Mouse (Mus musculus) CH12.LX (cell line): ENCODE data around the gene Limk2. TPM values are rescaled to one million over a fixed set of nuclear protein-coding genes. Genes with fewer than 3 reads are reported as not detected.

Experiments used
- DNase-seq: peaks from one replicate; pipeline ENCODE4 v3.0.0-alpha.2; 2013; ENCODE audit errors: extremely low read depth
- H3K27ac ChIP-seq: 2 replicates; pipeline ENCODE4 v1.5.1; 2012; ENCODE audit warnings: low read depth, mild to moderate bottlenecking, control low read depth, moderate library complexity; ENCODE audit not compliant: insufficient read depth
- H3K27me3 ChIP-seq: replicated peaks from 2 replicates; pipeline ENCODE3; 2012; ENCODE audit warnings: inconsistent platforms
- H3K36me3 ChIP-seq, 2 experiments: replicated peaks in 1 of 2; 2 replicates each; pipeline versions ENCODE3 to v1.6.1; 2012; ENCODE audit warnings: inconsistent platforms in 1 of 2, low read length in 1 of 2, mild to moderate bottlenecking in 1 of 2, mixed read lengths in 1 of 2, moderate library complexity in 1 of 2; ENCODE audit not compliant: control insufficient read depth in 1 of 2, insufficient read depth in 1 of 2
- H3K4me1 ChIP-seq, 2 experiments: 2 replicates each; pipeline ENCODE4 v1.6.1; 2012; ENCODE audit warnings: inconsistent platforms in 1 of 2, moderate library complexity in 1 of 2; ENCODE audit not compliant: insufficient read depth in 2 of 2, control insufficient read depth in 1 of 2
- H3K4me2 ChIP-seq: 2 replicates; pipeline ENCODE4 v1.6.1; 2012; ENCODE audit warnings: low read depth, mild to moderate bottlenecking, control low read depth; ENCODE audit not compliant: poor library complexity, insufficient read depth, severe bottlenecking
- H3K4me3 ChIP-seq, 3 experiments: fragments of 150-350 bp in 1 of 3; sonication (generic) in 1 of 3; replicated peaks in 1 of 3; 2 replicates each; pipeline versions ENCODE3 to v1.5.1; 2011 to 2012; ENCODE audit warnings: low read depth in 2 of 3, low read length in 2 of 3, mild to moderate bottlenecking in 2 of 3, moderate library complexity in 2 of 3, control low read depth in 1 of 3, improper control_type of control experiment in 1 of 3, inconsistent platforms in 1 of 3, mixed read lengths in 1 of 3; ENCODE audit not compliant: poor library complexity in 1 of 3
- H3K79me2 ChIP-seq: replicated peaks from 2 replicates; pipeline ENCODE4 v1.6.1; 2012; ENCODE audit warnings: mild to moderate bottlenecking, moderate library complexity; ENCODE audit not compliant: control insufficient read depth, poor library complexity, insufficient read depth, severe bottlenecking; ENCODE audit errors: extremely low read depth
- H3K9ac ChIP-seq: 2 replicates; pipeline ENCODE4 v1.6.1; 2012; ENCODE audit warnings: low read depth, mild to moderate bottlenecking, control low read depth, moderate library complexity; ENCODE audit not compliant: insufficient read depth
- H3K9me3 ChIP-seq: replicated peaks from 2 replicates; pipeline ENCODE3; 2012; ENCODE audit warnings: low read length, inconsistent platforms, mixed read lengths
- BHLHE40 ChIP-seq: IDR thresholded peaks from 2 replicates; pipeline ENCODE4 v1.6.1; 2011; ENCODE audit warnings: mild to moderate bottlenecking, low read depth, low read length, improper control_type of control experiment
- CHD2 ChIP-seq: IDR thresholded peaks from 2 replicates; pipeline ENCODE4 v1.6.1; 2011; ENCODE audit warnings: low read length, improper control_type of control experiment
- CTCF ChIP-seq, 2 experiments: IDR thresholded peaks in 1 of 2; conservative IDR thresholded peaks in 1 of 2; 2 replicates each; pipeline ENCODE4 v1.5.1; 2011 to 2012; ENCODE audit warnings: low read depth in 2 of 2, low read length in 2 of 2, improper control_type of control experiment in 1 of 2, inconsistent platforms in 1 of 2, mild to moderate bottlenecking in 1 of 2, moderate library complexity in 1 of 2
- ELF1 ChIP-seq: IDR thresholded peaks from 2 replicates; pipeline ENCODE4 v1.6.1; 2014; ENCODE audit warnings: low read depth, mild to moderate bottlenecking, inconsistent platforms, low read length, improper control_type of control experiment
- ETS1 ChIP-seq: conservative IDR thresholded peaks from 2 replicates; pipeline ENCODE4 v1.6.1; 2012; ENCODE audit warnings: low read depth, mild to moderate bottlenecking, inconsistent platforms, low read length, improper control_type of control experiment, moderate library complexity
- HCFC1 ChIP-seq: IDR thresholded peaks from 2 replicates; pipeline ENCODE4 v1.6.1; 2012; ENCODE audit warnings: low read depth, mild to moderate bottlenecking, inconsistent platforms, low read length, improper control_type of control experiment
- JUN ChIP-seq: IDR thresholded peaks from 2 replicates; pipeline ENCODE4 v1.6.1; 2011; ENCODE audit warnings: low read depth, mild to moderate bottlenecking, low read length, improper control_type of control experiment, moderate library complexity; ENCODE audit not compliant: insufficient read depth
- KAT2A ChIP-seq: IDR thresholded peaks from 2 replicates; pipeline ENCODE4 v1.6.1; 2012; ENCODE audit warnings: low read length, improper control_type of control experiment, inconsistent platforms; ENCODE audit not compliant: insufficient replicate concordance
- PAX5 ChIP-seq: IDR thresholded peaks from 2 replicates; pipeline ENCODE4 v1.6.1; 2012; ENCODE audit warnings: low read length, inconsistent platforms, mixed read lengths
- RAD21 ChIP-seq: IDR thresholded peaks from 2 replicates; pipeline ENCODE4 v1.6.1; 2011; ENCODE audit warnings: low read depth, mild to moderate bottlenecking, low read length, improper control_type of control experiment, moderate library complexity
- SMC3 ChIP-seq: IDR thresholded peaks from 2 replicates; pipeline ENCODE4 v1.6.1; 2011; ENCODE audit warnings: low read depth, low read length, improper control_type of control experiment
- TCF12 ChIP-seq: IDR thresholded peaks from 2 replicates; pipeline ENCODE4 v1.6.1; 2014; ENCODE audit warnings: low read depth, mild to moderate bottlenecking, inconsistent platforms, low read length, improper control_type of control experiment
- USF2 ChIP-seq: conservative IDR thresholded peaks from 2 replicates; pipeline ENCODE4 v1.6.1; 2011; ENCODE audit warnings: low read depth, low read length, improper control_type of control experiment
- ZKSCAN1 ChIP-seq: IDR thresholded peaks from 2 replicates; pipeline ENCODE4 v1.6.1; 2012; ENCODE audit warnings: low read depth, inconsistent platforms, low read length, improper control_type of control experiment, borderline replicate concordance
- ZNF384 ChIP-seq: IDR thresholded peaks from 2 replicates; pipeline ENCODE4 v1.6.1; 2012; ENCODE audit warnings: low read depth, low read length, improper control_type of control experiment, inconsistent platforms
- dilution Hi-C: fragments of 300-500 bp; cut with MboI; formaldehyde crosslinking; loops from 2 replicates; pipeline ENCODE4 v1.14.3; 2020; ENCODE audit warnings: low sequenced_read_pairs; ENCODE audit not compliant: extremely low pct_unique_long_range_greater_than_20kb, extremely low pct_ligation_motif_present
- in situ Hi-C: fragments of 300-500 bp; cut with MboI; formaldehyde crosslinking; loops from 3 replicates; pipeline ENCODE4 v1.14.3; 2019; ENCODE audit warnings: low sequenced_read_pairs, low pct_ligation_motif_present, low pct_unique_long_range_greater_than_20kb, mixed read lengths
- polyA plus RNA-seq: library from polyadenylated mRNA; unstranded; fragments of >175 nt; gene quantifications from 2 replicates; pipeline ENCODE4 v1.2.1, GENCODE M21; 2012; ENCODE audit warnings: low read depth; ENCODE audit not compliant: insufficient read length
- total RNA-seq, 2 experiments: library from RNA; depleted of rRNA; stranded (reverse); fragments of 300-350 nt in 1 of 2; fragments of >200 nt in 1 of 2; gene quantifications; 2 replicates each; pipeline ENCODE4 v1.2.3; 2012 to 2014

Limk2 gene
- total and polyA plus RNA-seq, 3 experiments, result 41.5 to 64.0 (median 46.1) TPM

- no peak overlapping the region for H3K27ac ChIP-seq
- dilution Hi-C loops (no loop called here), in situ Hi-C loops (no loop called here)
- peak; percentile 61 for DNase-seq
- H3K9ac ChIP-seq, result no peak overlapping the region
- H3K4me2 ChIP-seq, result no peak overlapping the region
- no peaks in the 10 kb centered on the region for H3K79me2 ChIP-seq
- H3K4me1 ChIP-seq, result peaks cover 0 to 39% of the 10 kb centered on the region in 2 experiments; a peak in 2 of 4 replicates
- no peaks in the 10 kb centered on the region for H3K27me3 ChIP-seq
- no peak overlapping the region for H3K4me3 ChIP-seq
- TF ChIP-seq JUN (no peak), RAD21 (peak; percentile 58), CTCF (conservative IDR thresholded peaks at IDR 0.05 in 1 of 2, IDR thresholded peaks at IDR 0.05 in 1 of 2; ENCODE audit: low read depth in 2 of 2, low read length in 2 of 2) (peak; percentile 72 to 75), ZNF384 (0 out of 2 replicates have a peak, but pooled peaks have one; percentile 8), PAX5 (no peak), HCFC1 (no peak), ELF1 (no peak), SMC3 (peak; percentile 62), BHLHE40 (0 out of 2 replicates have a peak, but pooled peaks have one; percentile 6)
- H3K9me3 ChIP-seq, result peaks cover 3% of the 10 kb centered on the region
- H3K36me3 ChIP-seq, result peaks cover 11 to 54% of the 10 kb centered on the region in 2 experiments
These were observed 94.8 kb downstream of the Limk2 start for GRCm38 (mm10) chr11:3314148-3314547.

- DNase-seq, result no peak
- in situ Hi-C loops, result no loop called here
- peaks cover 0 to 47% of the 10 kb centered on the region in 2 experiments; a peak in 2 of 4 replicates for H3K4me1 ChIP-seq
These were observed 95.7 kb downstream of the Limk2 start for GRCm38 (mm10) chr11:3313294-3313693.

GRCm38 (mm10) chr11:3311586-3312347 lies 97.2 kb downstream of the Limk2 start:
- Histone ChIP-seq H3K27me3 (no peaks in the 10 kb centered on the region), H3K27ac (no peak overlapping the region)
- TF ChIP-seq CHD2 (no peak), USF2 (no peak), TCF12 (no peak), KAT2A (no peak), JUN (no peak), ETS1 (no peak), ZNF384 (no peak), ZKSCAN1 (no peak)
- TF ChIP-seq, all 38 proteins: peak for 0
- no peak overlapping the region for H3K9ac ChIP-seq
- peaks cover 8 to 63% of the 10 kb centered on the region in 2 experiments; a peak in 3 of 4 replicates for H3K4me1 ChIP-seq
- dilution Hi-C loops, result no loop called here
- peaks cover 31 to 74% of the 10 kb centered on the region in 2 experiments for H3K36me3 ChIP-seq
- no peak overlapping the region for H3K4me2 ChIP-seq
- no peak for DNase-seq
- no peak overlapping the region for H3K4me3 ChIP-seq
- in situ Hi-C loops, result no loop called here
- H3K9me3 ChIP-seq, result no peaks in the 10 kb centered on the region
- no peaks in the 10 kb centered on the region for H3K79me2 ChIP-seq

More at GRCm38 (mm10) chr11:3313294-3313693, 95.7 kb downstream of the Limk2 start:
- H3K4me2 ChIP-seq, result no peak overlapping the region
- dilution Hi-C loops, result no loop called here
- peaks cover 3% of the 10 kb centered on the region for H3K9me3 ChIP-seq
- H3K4me3 ChIP-seq, result no peak overlapping the region
- TF ChIP-seq HCFC1, result no peak
- peaks cover 17 to 62% of the 10 kb centered on the region in 2 experiments for H3K36me3 ChIP-seq
- H3K27me3 ChIP-seq, result no peaks in the 10 kb centered on the region
- no peak overlapping the region for H3K27ac ChIP-seq
- no peaks in the 10 kb centered on the region for H3K79me2 ChIP-seq
- H3K9ac ChIP-seq, result no peak overlapping the region
